Mouse (Mus musculus) layer of hippocampus, postnatal 10 days (tissue): ENCODE results near the gene 6430548M08Rik. TPM values are rescaled to one million over a fixed set of nuclear protein-coding genes. Genes with fewer than 3 reads are reported as not detected.

Source experiments
- DNase-seq, 2 experiments: peaks; one replicate each; pipeline ENCODE4 v3.0.0; 2021; ENCODE audit warnings: low spot score in 2 of 2
- total RNA-seq, 2 experiments: library from RNA; stranded (reverse); gene quantifications; 2 replicates each; pipeline ENCODE4 v1.2.3; 2021

6430548M08Rik gene
- total RNA-seq, 2 experiments from 2014 or later, result 76.5 to 86.8 TPM

- peak; percentile 58 to 63 for DNase-seq
Observed at GRCm38 (mm10) chr8:120213939-120214338, 100.0 kb downstream of the 6430548M08Rik start.

Other genes starting within 250 kb of the 6430548M08Rik start
- 100 to 1,000 TPM in 1 of 2 experiments, 10 to 100 TPM in 1; 94.9 to 104 TPM for gene Usp10, start 203.8 kb upstream of the 6430548M08Rik start, total RNA-seq
- not detected for gene Gm20388, start 203.3 kb upstream of the 6430548M08Rik start, total RNA-seq
- gene Crispld2, start 121.7 kb upstream of the 6430548M08Rik start, total RNA-seq, result 1 to 10 TPM; 2.2 to 2.9 TPM
- 10 to 100 TPM; 37.7 to 40.4 TPM for gene Zdhhc7, start 12.7 kb upstream of the 6430548M08Rik start, total RNA-seq
- gene Fam92b, start 63.3 kb downstream of the 6430548M08Rik start, total RNA-seq, result not detected
- 10 to 100 TPM; 65.0 to 79.3 TPM for gene Gse1, start 114.3 kb downstream of the 6430548M08Rik start, total RNA-seq